Mouse (Mus musculus): ENCODE data around the gene Nprl2.
"Not testable (repeated sequence)": the region's sequence is repeated elsewhere in the genome, so short reads cannot be mapped to it uniquely, and the experiment has no call there.

DNA sequence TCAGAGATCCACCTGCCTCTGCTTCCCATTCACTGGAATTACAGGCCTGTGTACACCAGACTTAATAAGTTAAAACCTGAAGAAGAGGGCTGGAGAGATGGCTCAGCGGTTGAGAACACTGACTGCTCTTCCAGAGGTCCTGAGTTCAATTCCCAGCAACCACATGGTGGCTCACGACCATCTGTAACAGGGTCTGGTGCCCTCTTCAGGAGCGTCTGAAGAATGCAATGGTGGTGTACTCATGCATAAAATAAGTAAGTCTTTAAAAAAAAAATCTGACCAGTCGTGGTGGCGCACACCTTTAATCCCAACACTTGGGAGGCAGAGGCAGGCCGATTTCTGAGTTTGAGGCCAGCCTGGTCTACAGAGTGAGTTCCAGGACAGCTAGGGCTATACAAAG lies 31.7 kb downstream of the Nprl2 start:
- not testable (repeated sequence) for TF ChIP-seq TAL1, GATA1 (IDR thresholded peaks at IDR 0.05; ENCODE audit: low read length)
